Mouse (Mus musculus): ENCODE measurements around the gene Ak6.
A peak's percentile ranks its signal among the peaks of the same experiment; 100 is the strongest.

Gene Ak6

GRCm38 (mm10) chr13:100650550-100651438, at the start of gene Ak6, which contains the start of gene Rad17:
TSS of gene Ak6 (plus strand) at chr13:100650979.
TSS of gene Rad17 (minus strand) at chr13:100651051.
- peak; percentile 86 for DNase-seq (ENCODE audit: low read depth, low spot score)

- DNase-seq (ENCODE audit: low read depth, low spot score): no peak
Measured at GRCm38 (mm10) chr13:100601034-100601433, 49.7 kb upstream of the Ak6 start.

- no peak for DNase-seq (ENCODE audit: low read depth, low spot score)
Measured at GRCm38 (mm10) chr13:100602239-100602902, 48.4 kb upstream of the Ak6 start.

GRCm38 (mm10) chr13:100603031-100603737, 47.6 kb upstream of the Ak6 start:
- no peak for DNase-seq (ENCODE audit: low read depth, low spot score)

GRCm38 (mm10) chr13:100603738-100604095, 47.1 kb upstream of the Ak6 start:
- no peak for DNase-seq (ENCODE audit: low read depth, low spot score)

GRCm38 (mm10) chr13:100605845-100606244, 44.9 kb upstream of the Ak6 start:
- DNase-seq (ENCODE audit: low read depth, low spot score): no peak

GRCm38 (mm10) chr13:100607756-100608155, 43.0 kb upstream of the Ak6 start:
- DNase-seq (ENCODE audit: low read depth, low spot score): no peak

GRCm38 (mm10) chr13:100611266-100611665, 39.5 kb upstream of the Ak6 start:
- no peak for DNase-seq (ENCODE audit: low read depth, low spot score)

GRCm38 (mm10) chr13:100612251-100612650, 38.5 kb upstream of the Ak6 start:
- no peak for DNase-seq (ENCODE audit: low read depth, low spot score)

- DNase-seq (ENCODE audit: low read depth, low spot score): no peak
Measured at GRCm38 (mm10) chr13:100612903-100613302, 37.9 kb upstream of the Ak6 start.

GRCm38 (mm10) chr13:100616181-100617087, 34.3 kb upstream of the Ak6 start, which contains the start of gene Marveld2:
TSS of gene Marveld2 (minus strand) at chr13:100616971.
- no peak for DNase-seq (ENCODE audit: low read depth, low spot score)

- no peak for DNase-seq (ENCODE audit: low read depth, low spot score)
Measured at GRCm38 (mm10) chr13:100617583-100617982, 33.2 kb upstream of the Ak6 start.

- DNase-seq (ENCODE audit: low read depth, low spot score): no peak
Measured at GRCm38 (mm10) chr13:100622241-100622640, 28.5 kb upstream of the Ak6 start.

GRCm38 (mm10) chr13:100634106-100634691, 16.6 kb upstream of the Ak6 start:
- DNase-seq (ENCODE audit: low read depth, low spot score): no peak

GRCm38 (mm10) chr13:100642471-100643209, 8.1 kb upstream of the Ak6 start:
- DNase-seq (ENCODE audit: low read depth, low spot score): no peak

- no peak for DNase-seq (ENCODE audit: low read depth, low spot score)
Measured at GRCm38 (mm10) chr13:100648223-100648622, 2.6 kb upstream of the Ak6 start.

GRCm38 (mm10) chr13:100651439-100652186, 834 bp downstream of the Ak6 start, which contains the start of gene Taf9:
TSS of gene Taf9 (plus strand) at chr13:100651579.
- no peak for DNase-seq (ENCODE audit: low read depth, low spot score)

GRCm38 (mm10) chr13:100658091-100658490, 7.3 kb downstream of the Ak6 start:
- DNase-seq (ENCODE audit: low read depth, low spot score): no peak

GRCm38 (mm10) chr13:100659864-100660456, 9.2 kb downstream of the Ak6 start:
- no peak for DNase-seq (ENCODE audit: low read depth, low spot score)
